Mouse (Mus musculus) right cerebral cortex, postnatal 14 days (tissue): ENCODE measurements at regions not wholly inside any gene's neighbourhood (a gene's known extent, or its start where the extent isn't known, plus 50 kb on each side); places are given as distances from the start of the nearest gene placed in this dataset.

Source experiments
- DNase-seq: peaks from one replicate; pipeline ENCODE4 v3.0.0; 2022

- no peak for DNase-seq
Observed at GRCm38 (mm10) chr6:100475341-100475955, 188.2 kb upstream of the Rybp start.

- DNase-seq, result no peak
Observed at GRCm38 (mm10) chr6:100474326-100474725, 187.0 kb upstream of the Rybp start.

GRCm38 (mm10) chr6:100470071-100470470, 182.8 kb upstream of the Rybp start:
- no peak for DNase-seq

GRCm38 (mm10) chr6:100462757-100463156, 175.5 kb upstream of the Rybp start:
- no peak for DNase-seq

GRCm38 (mm10) chr6:100453401-100453800, 166.1 kb upstream of the Rybp start:
- DNase-seq, result no peak

GRCm38 (mm10) chr6:100452097-100453002, 165.1 kb upstream of the Rybp start:
- no peak for DNase-seq

- no peak for DNase-seq
Observed at GRCm38 (mm10) chr6:100450108-100450507, 162.8 kb upstream of the Rybp start.

- no peak for DNase-seq
Observed at GRCm38 (mm10) chr6:100449087-100449486, 161.8 kb upstream of the Rybp start.

- DNase-seq, result no peak
Observed at GRCm38 (mm10) chr6:100447211-100447610, 159.9 kb upstream of the Rybp start.

GRCm38 (mm10) chr6:100446804-100447203, 159.5 kb upstream of the Rybp start:
- no peak for DNase-seq

GRCm38 (mm10) chr6:100439071-100439737, 151.9 kb upstream of the Rybp start:
- DNase-seq, result no peak

GRCm38 (mm10) chr6:100438511-100438991, 151.3 kb upstream of the Rybp start:
- peak; percentile 51 for DNase-seq

GRCm38 (mm10) chr6:100437980-100438379, 150.7 kb upstream of the Rybp start:
- no peak for DNase-seq

GRCm38 (mm10) chr6:100436507-100436906, 149.2 kb upstream of the Rybp start:
- no peak for DNase-seq

GRCm38 (mm10) chr6:100435222-100435621, 147.9 kb upstream of the Rybp start:
- no peak for DNase-seq

- DNase-seq, result peak; percentile 31
Observed at GRCm38 (mm10) chr6:100433534-100433867, 146.2 kb upstream of the Rybp start.

GRCm38 (mm10) chr6:100432688-100433533, 145.6 kb upstream of the Rybp start:
- DNase-seq, result peak; percentile 28

GRCm38 (mm10) chr6:100430286-100430685, 143.0 kb upstream of the Rybp start:
- no peak for DNase-seq

GRCm38 (mm10) chr6:100429511-100429910, 142.2 kb upstream of the Rybp start:
- DNase-seq, result peak; percentile 33

GRCm38 (mm10) chr6:100428759-100429158, 141.5 kb upstream of the Rybp start:
- DNase-seq, result no peak

GRCm38 (mm10) chr6:100425551-100425950, 138.3 kb upstream of the Rybp start:
- DNase-seq, result no peak

GRCm38 (mm10) chr6:100424788-100425403, 137.6 kb upstream of the Rybp start:
- no peak for DNase-seq
